11 mouse cellular contexts compared by ENCODE assay signal in genomic region chr19:53741902-53742301, GRCm38 (mm10).
DNase-seq lines count a peak whose midpoint lies in the region; ATAC-seq and TF ChIP-seq lines count a peak whose summit lies in the region.
"Had no signal": no experiment of that assay in that cellular context is flagged by ENCODE, and none has a peak within 500 bp of the region (broad histone marks: within the 10 kb centered on the region; RNA-seq: fewer than 3 reads in every experiment).

No protein-coding gene starts in this region.

- peak; percentile 50 for TF ChIP-seq CTCF in left cerebral cortex, adult 2 months (IDR thresholded peaks at IDR 0.05)

- peak; percentile 11 for DNase-seq in cerebellum, adult 9-10 months
- DNase-seq in cerebellum, adult 8-10 months: no peak
- no peak for DNase-seq in left cerebral cortex, adult 2 months (ENCODE audit: extremely low spot score in 1 of 2, low spot score in 2 of 2)
- DNase-seq in left cerebral cortex, adult 8-10 months (ENCODE audit: low spot score in 2 of 2): no peak
- peak; percentile 57 for DNase-seq in MEL-GATA-1-ER (ENCODE audit: extremely low read depth, low read depth)
- DNase-seq in forelimb bud, embryonic 11.5 days (ENCODE audit: low read depth, low spot score): peak; percentile 30
- DNase-seq in spleen, adult 12 weeks (ENCODE audit: low spot score): no peak
- DNase-seq: kidney, adult 18-20 months had no signal

- ATAC-seq in monocyte, adult 5-6 weeks (replicated peaks; ENCODE audit: insufficient number of reproducible peaks, low FRiP score, low TSS enrichment, poor library complexity, severe bottlenecking): no peak

- intact Hi-C loops in left cerebral cortex, adult 2 months (cut with DNase I): no loop called here

- H3K27ac ChIP-seq in left cerebral cortex, adult 2 months: no peak overlapping the region
- H3K27ac ChIP-seq: limb, embryonic 15.5 days; stomach, embryonic 15.5 days had no signal

- H3K4me3 ChIP-seq in left cerebral cortex, adult 2 months: no peak overlapping the region
- H3K4me3 ChIP-seq: limb, embryonic 15.5 days; stomach, embryonic 15.5 days had no signal

Comparison
In these comparisons a context has a peak if more than half of its experiments do, and no peak if none do; other contexts are left out.
1. DNase-seq: peak in cerebellum, adult 9-10 months (single experiment), MEL-GATA-1-ER (single experiment) and forelimb bud, embryonic 11.5 days (single experiment); none in cerebellum, adult 8-10 months (single experiment), left cerebral cortex, adult 2 months (0 of 2), left cerebral cortex, adult 8-10 months (0 of 2) and spleen, adult 12 weeks (single experiment).